Mouse (Mus musculus) left cerebral cortex, postnatal 10 days (tissue): ENCODE data around the gene Fam189a1. TPM values are rescaled to one million over a fixed set of nuclear protein-coding genes. Genes with fewer than 3 reads are reported as not detected.
A peak's percentile ranks its signal among the peaks of the same experiment; 100 is the strongest.

Experiments
- DNase-seq, 2 experiments: peaks; one replicate each; pipeline ENCODE4 v3.0.0; 2021 to 2022; ENCODE audit warnings: low spot score in 2 of 2, mixed read lengths in 1 of 2; ENCODE audit errors: extremely low spot score in 1 of 2
- intact Hi-C: fragments of 180-260 bp; cut with DNase I; formaldehyde crosslinking; loops from one replicate; pipeline ENCODE4 v1.15.1; 2025
- microRNA-seq: library from miRNA; unstranded; fragments of <30 nt; microRNA quantifications from one replicate; pipeline ENCODE4 v1.2.0, GENCODE M21; 2022
- total RNA-seq, 2 experiments: library from RNA; stranded (reverse); gene quantifications; 2 replicates each; pipeline ENCODE4 v1.2.3; 2021

Gene Fam189a1
- total RNA-seq, 2 experiments from 2014 or later, result 52.2 to 59.0 TPM

DNA sequence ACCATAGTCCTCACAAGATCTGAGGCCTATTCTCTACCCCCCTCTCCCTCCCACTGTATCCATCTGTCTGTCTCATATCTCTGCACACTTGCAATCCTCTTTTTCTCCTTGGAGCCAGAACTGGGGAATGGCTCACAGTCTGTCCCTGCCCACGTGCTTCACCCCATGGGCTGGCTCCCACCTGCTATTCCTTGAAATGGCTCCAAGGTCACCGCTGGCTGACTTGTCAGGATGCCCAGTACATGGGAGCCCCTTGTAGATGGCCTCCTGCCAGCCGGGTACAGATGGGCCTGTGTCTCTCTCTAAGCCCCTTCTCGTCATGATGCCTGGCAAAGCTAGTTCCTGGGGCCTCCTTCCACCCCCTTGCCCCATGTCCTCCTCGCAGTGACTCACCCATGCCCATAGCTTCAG lies 428.2 kb downstream of the Fam189a1 start:
- intact Hi-C loops, result loop anchor here (5.0 kb wide), 3 partner anchors 101 to 226 kb away; partner anchors contain the start of gene Apba2
- DNase-seq, result peak; percentile 46 to 63

DNA sequence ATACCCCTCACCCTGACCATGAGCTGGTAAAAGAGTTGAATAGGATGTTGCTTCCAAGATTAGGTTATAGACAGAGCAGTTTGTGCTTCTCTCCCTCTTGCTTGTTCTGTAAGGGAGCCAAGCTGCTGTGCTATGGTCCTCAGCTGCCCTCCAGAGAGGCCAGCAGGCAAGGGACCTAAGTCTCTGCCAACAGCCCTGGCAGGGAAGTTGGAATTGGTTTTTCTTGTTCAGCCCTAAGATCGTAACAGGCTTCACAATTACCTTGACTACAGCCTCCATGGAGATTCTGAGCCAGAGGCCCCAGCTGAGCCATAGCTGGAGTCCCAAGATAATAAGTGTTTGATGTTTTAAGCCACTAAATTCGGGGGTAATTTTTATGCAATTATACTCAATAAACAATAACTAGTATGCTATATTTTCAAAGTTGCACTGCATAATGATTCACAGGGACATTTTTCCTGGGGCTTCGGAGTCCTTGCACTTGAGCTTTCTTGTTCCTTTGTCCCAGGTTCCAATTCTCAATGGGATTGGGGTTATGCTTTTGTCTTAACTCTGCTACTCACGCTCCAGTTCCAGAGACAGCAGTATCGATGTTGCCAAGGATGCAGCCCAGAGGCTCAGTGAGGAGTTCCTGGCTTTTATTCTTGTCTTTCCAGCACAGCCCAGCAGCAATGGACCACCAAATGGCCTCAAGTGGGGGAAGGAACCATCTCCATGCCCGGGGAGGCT lies 430.2 kb downstream of the Fam189a1 start:
- peak in 1 of 2 experiments; percentile 58 for DNase-seq
- intact Hi-C loops, result loop anchor here (5.0 kb wide), 3 partner anchors 99 to 224 kb away; partner anchors contain the start of gene Apba2

DNA sequence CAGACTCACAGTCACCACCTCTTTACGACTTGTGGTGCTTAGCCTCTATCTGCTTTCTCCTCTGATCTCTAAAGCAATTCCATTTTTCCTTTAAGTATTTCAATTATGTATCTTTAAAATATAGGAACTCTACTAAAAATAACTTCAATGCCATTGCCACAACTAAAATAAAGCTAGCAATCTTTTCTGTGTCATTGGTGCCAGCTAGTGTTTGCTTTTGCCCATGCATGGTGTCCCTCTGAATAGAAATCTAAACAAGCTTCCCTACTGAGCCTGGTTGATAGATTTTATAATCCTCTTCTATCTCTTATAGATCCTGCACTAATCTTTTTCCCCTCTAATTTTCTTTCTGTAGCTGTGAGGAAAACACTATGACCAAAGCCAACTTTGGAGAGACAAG lies 432.0 kb downstream of the Fam189a1 start:
- DNase-seq, result no peak
- intact Hi-C loops, result no loop called here

DNA sequence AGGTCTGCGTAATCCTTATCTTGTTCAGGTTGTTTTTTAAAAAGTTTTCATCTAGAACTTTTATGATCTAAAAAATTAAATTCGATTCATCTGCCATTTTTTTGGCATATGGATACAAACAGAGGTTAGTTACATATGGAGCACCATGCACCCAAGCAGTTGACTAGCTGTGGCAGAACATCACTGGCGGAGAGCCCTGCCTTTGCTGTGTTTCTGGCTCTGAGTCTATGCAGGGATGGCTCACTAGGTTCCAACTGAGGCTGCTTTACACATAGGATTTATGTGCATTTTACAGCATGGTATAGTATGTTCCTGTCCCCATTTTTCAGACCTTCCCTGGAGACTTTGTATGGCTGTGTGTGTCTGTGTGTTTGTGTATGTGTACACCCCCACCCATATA lies 433.1 kb downstream of the Fam189a1 start:
- DNase-seq, result no peak

DNA sequence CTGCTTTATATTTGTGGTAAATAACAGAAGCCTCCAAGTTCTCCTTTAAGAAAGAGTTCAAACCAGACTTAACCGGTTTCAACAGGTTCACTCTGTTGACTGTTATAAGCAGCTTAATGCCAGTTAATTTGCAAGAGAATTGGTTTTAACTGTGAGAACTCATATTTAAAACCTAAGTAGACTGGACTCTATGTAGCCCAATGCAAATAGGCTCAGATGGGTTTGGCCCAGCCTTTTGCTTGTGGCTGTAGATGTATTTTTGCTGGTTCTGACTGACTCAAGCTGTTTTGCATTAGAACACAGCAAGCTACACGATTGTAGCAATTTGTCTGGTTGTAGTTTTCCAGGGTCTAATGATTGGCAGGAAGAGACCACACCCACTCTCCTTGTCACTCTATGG lies 440.1 kb downstream of the Fam189a1 start:
- DNase-seq, result no peak
- intact Hi-C loops, result no loop called here

More for the DNA sequence above, 433.1 kb downstream of the Fam189a1 start:
- intact Hi-C loops, result no loop called here

DNA sequence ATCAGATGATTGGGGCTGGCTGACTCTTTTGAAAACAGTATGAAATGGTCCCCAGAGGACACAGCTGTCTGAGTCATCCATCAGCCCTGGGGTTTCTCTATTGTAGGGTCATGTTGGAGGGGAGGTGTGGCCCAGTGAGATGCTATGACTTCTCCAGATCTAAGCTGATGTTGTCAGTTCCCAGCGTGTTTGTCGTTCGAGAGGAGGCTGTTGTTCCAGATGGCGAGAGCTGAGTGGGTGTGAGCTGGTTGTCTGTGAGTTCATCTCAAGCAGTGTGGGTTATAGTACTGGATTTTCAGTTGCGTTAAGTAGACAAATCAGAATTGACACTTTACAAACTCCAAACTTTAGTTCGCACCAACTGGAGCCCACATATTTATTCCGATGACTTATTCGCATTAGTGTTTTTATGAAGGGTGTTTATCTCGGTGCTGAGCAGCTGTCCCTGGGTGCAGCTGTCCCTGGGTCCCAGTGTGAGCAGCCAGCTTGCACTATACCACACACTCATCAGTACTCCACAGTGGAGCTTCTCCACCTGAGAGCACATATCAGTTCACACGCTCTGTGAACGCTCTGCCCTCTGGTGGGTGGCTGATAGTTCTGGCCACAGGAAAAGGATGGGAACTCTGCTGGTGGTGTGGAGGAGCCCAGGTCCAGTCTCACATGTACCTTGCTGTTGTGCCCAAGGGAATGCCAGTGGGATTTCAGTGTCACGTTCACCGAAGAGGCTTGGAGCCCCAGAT lies 446.7 kb downstream of the Fam189a1 start:
- no peak for DNase-seq
- intact Hi-C loops, result no loop called here

DNA sequence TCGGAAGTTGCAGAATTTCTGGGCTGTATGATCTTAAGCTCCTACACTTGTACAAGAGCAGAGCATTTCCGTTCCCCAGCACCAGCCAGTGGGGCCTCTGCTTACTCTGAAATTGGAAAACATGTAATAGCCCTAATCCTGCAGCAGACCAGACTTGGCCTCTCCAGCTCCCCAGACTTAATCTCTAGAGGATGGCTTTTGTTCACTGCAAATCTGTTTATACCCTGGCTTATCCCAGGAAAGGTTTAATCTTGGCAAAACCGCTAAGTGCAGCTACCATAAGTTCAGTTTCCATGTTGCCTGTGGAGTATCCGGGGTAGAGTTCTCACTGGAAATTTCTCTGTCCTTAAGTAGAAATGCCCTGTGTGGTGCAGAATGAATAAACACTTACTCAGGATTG lies 448.2 kb downstream of the Fam189a1 start:
- intact Hi-C loops, result no loop called here
- DNase-seq, result no peak

Small RNA genes within 50 kb of the gene (microRNA-seq; reads per million reads assigned to microRNA genes)
- gene Gm25249, result not detected
